Mouse (Mus musculus) cortical plate, adult 2 months (tissue): ENCODE data around the gene Olfr99. TPM values are rescaled to one million over a fixed set of nuclear protein-coding genes. Genes with fewer than 3 reads are reported as not detected.
"Not testable (repeated sequence)": the region's sequence is repeated elsewhere in the genome, so short reads cannot be mapped to it uniquely, and the experiment has no call there.

Experiments used
- H3K27ac ChIP-seq: fragments of 200-500 bp; 2 replicates; pipeline ENCODE4 v1.5.1; 2012; ENCODE audit warnings: low read length, control low read depth, inconsistent platforms; ENCODE audit not compliant: insufficient read depth
- H3K4me1 ChIP-seq: fragments of 200-500 bp; 2 replicates; pipeline ENCODE4 v1.6.1; 2011; ENCODE audit warnings: low read length; ENCODE audit not compliant: control insufficient read depth, insufficient read depth
- H3K4me3 ChIP-seq: fragments of 200-500 bp; 2 replicates; pipeline ENCODE4 v1.5.1; 2011; ENCODE audit warnings: mild to moderate bottlenecking, low read length, control low read depth; ENCODE audit not compliant: insufficient read depth
- CTCF ChIP-seq: fragments of 200-500 bp; IDR thresholded peaks from 2 replicates; pipeline ENCODE4 v1.5.1; 2011; ENCODE audit warnings: mild to moderate bottlenecking, control low read depth, low read length; ENCODE audit not compliant: insufficient read depth; ENCODE audit errors: extremely low read depth
- POLR2A ChIP-seq: fragments of 200-500 bp; IDR thresholded peaks from 2 replicates; pipeline ENCODE4 v1.6.1; 2011; ENCODE audit warnings: mild to moderate bottlenecking, low read length, control low read depth; ENCODE audit not compliant: insufficient read depth; ENCODE audit errors: extremely low read depth
- polyA plus RNA-seq: library from polyadenylated mRNA; depleted of rRNA; stranded (reverse); fragments of >200 nt; gene quantifications from 2 replicates; pipeline ENCODE4 v1.2.3, GENCODE M21; 2012; rRNA removed

The Olfr99 gene
- polyA plus RNA-seq, 1 experiment = not detected

DNA sequence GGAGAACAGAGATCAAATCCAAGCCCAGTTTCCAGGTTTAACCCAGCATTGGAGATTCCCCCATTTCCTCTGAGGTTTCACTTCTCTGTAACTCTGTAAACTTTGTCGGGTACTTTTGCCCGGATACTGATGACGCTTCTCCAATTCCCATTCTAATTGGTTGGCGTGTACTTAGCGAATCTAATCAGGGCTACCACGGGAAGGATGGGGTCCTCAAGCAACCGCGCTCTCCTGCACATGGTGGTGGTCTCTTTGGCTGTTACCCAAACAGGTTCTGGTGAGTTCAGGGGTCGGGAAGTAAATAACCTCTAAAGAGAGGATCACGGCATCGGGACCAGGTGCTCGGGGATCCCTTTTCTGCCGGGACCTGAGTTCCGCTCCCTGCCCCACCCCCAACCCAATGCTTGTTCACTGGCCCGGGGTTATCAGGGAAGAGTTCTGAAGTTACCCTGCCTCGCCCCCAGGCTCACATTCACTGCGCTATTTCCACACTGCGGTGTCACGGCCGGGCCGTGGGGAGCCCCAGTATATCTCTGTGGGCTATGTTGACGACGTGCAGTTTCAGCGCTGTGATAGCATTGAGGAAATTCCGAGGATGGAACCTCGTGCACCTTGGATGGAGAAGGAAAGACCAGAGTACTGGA is 13.1 kb downstream of the Olfr99 start, which contains the start of gene H2-M3:
H2-M3 (plus strand) TSS at position 163 of the 644 bp plus-strand sequence.
- Histone ChIP-seq H3K4me1 (no peaks in the 10 kb centered on the region), H3K4me3 (peak within 1 kb of the TSS; percentile 70), H3K27ac (no peak within 1 kb of the TSS)
- TF ChIP-seq CTCF (no peak), POLR2A (no peak)

DNA sequence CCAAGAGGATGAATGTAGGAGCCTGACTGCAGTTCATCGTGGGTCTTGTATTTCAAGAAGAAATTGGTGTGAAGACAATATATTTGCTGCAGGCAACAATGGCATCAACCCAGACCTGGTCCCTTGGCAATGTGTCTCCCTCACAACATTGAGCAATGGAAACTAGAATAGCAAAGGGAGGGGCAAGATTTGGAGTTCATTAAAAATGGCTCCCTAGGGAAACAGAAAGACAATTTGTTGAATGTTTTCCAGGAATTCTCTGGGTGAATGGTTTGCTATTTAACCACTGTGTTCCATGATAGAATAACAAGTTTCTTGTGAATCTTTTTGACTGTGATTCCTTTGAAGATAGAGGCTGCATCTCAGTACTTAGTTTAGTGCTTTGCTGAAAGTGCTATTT is 19.6 kb downstream of the Olfr99 start, which contains the start of gene Olfr98:
Olfr98 (minus strand) TSS at position 124 of the 400 bp plus-strand sequence.
- Histone ChIP-seq H3K27ac (no peak within 1 kb of the TSS), H3K4me1 (no peaks in the 10 kb centered on the region), H3K4me3 (no peak within 1 kb of the TSS)
- TF ChIP-seq POLR2A = no peak

DNA sequence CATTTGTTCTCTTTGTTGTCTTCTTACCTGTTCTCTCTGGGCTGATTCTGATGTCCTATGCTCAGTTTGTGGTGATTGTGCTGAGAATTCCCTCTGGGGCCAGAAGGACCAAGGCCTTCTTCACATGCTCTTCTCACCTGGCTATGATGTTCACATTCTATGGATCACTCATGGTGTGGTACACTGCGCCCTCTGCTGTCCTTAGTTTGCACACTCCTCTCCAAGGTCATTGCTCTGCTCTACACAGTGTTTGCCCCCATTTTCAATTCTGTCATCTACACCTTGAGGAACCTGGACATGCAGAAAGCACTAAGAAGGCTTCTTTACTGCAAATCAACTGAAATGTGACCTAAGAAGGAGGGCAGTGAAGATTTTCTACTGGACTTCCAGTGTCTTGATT is 32.7 kb downstream of the Olfr99 start:
- no peaks in the 10 kb centered on the region for H3K4me1 ChIP-seq
- no peak overlapping the region for H3K27ac ChIP-seq
- no peak for TF ChIP-seq POLR2A
- peak; percentile 43 for TF ChIP-seq CTCF
- H3K4me3 ChIP-seq = no peak overlapping the region

DNA sequence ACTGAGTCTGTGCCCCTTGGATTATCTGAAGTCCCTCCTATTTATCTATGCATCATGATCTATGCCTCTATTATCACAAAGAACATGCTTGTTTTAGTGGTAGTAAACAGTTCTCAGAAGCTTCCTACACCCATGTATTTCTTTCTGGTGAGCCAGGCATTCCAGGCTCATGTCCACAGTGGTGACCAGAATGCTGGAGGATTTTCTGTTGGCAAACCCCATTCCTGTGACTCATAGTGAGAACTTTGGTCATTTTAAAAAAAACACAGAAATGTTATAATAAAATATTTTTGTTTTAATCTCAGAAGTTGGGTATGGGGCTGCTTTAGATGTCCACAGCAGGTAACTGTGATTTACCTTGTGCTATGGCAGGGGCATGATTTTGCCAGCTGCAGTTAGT is 33.8 kb downstream of the Olfr99 start:
- no peaks in the 10 kb centered on the region for H3K4me1 ChIP-seq
- no peak overlapping the region for H3K27ac ChIP-seq
- TF ChIP-seq POLR2A (no peak), CTCF (no peak)
- H3K4me3 ChIP-seq = no peak overlapping the region

DNA sequence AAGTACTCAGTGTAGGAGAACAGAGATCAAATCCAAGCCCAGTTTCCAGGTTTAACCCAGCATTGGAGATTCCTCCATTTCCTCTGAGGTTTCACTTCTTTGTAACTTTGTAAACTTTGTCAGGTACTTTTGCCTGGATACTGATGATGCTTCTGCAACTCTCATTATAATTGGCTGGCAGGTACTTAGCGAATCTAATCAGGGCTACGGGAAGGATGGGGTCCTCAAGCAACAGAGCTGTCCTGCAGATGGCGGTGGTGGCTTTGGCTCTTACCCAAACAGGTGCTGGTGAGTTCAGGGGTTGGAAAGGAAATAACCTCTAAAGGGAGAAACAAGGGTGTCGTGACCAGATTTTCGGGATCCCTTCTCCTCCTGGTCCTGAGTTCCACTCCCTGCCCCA is 36.5 kb downstream of the Olfr99 start:
- no peak for TF ChIP-seq CTCF
- no peak for TF ChIP-seq POLR2A
- H3K4me3 ChIP-seq = no peak overlapping the region
- no peak overlapping the region for H3K27ac ChIP-seq
- no peaks in the 10 kb centered on the region for H3K4me1 ChIP-seq

DNA sequence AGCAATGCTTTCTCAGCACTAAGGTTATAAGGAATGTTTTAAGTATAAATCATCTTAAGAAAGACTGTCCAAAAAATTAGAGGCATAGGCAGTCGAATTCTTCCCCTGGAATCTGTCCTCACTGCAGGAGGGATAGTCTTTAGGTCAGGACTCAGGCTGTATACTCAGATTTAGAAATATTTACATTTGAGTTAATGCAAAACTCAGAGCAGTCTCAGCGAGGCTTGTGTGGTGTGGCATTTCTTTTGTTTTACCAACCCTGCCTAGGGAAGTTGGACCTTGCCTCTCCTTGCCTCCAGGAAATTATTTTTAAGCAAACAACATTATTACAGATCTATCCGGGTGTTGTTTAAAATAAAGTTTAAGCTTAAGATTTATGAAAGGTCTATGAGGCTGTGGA is 41.1 kb downstream of the Olfr99 start:
- Histone ChIP-seq H3K4me3 (no peak overlapping the region), H3K4me1 (no peaks in the 10 kb centered on the region), H3K27ac (no peak overlapping the region)
- TF ChIP-seq CTCF (no peak), POLR2A (no peak)

DNA sequence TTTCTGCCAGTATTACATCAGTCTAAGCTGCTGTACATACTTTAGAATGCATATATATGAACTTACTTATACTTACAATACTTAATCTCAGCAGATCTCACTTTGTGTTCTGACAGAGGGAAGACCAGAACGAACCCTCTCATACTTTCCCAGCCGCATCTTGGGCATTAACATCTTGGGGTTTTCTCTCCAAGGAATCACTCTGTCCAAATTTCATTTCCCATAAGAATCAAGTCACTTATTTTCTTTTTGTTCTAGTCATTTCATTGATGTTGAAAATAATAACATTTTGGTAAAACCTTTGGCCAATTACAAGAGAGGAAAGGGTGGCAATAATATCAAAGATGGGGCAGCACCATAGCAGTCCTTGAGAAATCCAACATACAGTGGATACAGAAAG is 46.0 kb downstream of the Olfr99 start, which contains the start of gene Olfr97:
Olfr97 (minus strand) TSS at position 101 of the 400 bp plus-strand sequence.
- H3K4me3 ChIP-seq, H3K4me1 ChIP-seq, H3K27ac ChIP-seq: not testable (repeated sequence)

Other genes with a start within 250 kb of the Olfr99 start
- gene Gabbr1, start 237.5 kb downstream of the Olfr99 start, polyA plus RNA-seq = 481 and 483 TPM in 2 replicates
- gene Olfr90, start 195.0 kb downstream of the Olfr99 start, polyA plus RNA-seq = not detected in 2 replicates
- gene Olfr91, start 185.2 kb downstream of the Olfr99 start, polyA plus RNA-seq = not detected in 2 replicates
- not detected in 2 replicates for gene Olfr92, start 163.4 kb downstream of the Olfr99 start, polyA plus RNA-seq
- gene Olfr93, start 122.0 kb downstream of the Olfr99 start, polyA plus RNA-seq = not detected in 2 replicates
- gene Ubd, start 89.6 kb downstream of the Olfr99 start, polyA plus RNA-seq = not detected in 2 replicates
- gene Olfr94, start 82.5 kb downstream of the Olfr99 start, polyA plus RNA-seq = not detected in 2 replicates
- 0.02 TPM in 1 of 2 replicates, not detected in the other for gene Olfr95, start 70.3 kb downstream of the Olfr99 start, polyA plus RNA-seq
- not detected in 2 replicates for gene Olfr96, start 63.3 kb downstream of the Olfr99 start, polyA plus RNA-seq
- not detected in 2 replicates for gene Olfr97, start 46.1 kb downstream of the Olfr99 start, polyA plus RNA-seq
- not detected in 2 replicates for gene Olfr98, start 19.7 kb downstream of the Olfr99 start, polyA plus RNA-seq
- gene H2-M3, start 13.2 kb downstream of the Olfr99 start, polyA plus RNA-seq = 2.6 and 3.3 TPM in 2 replicates
- gene Olfr101, start 20.9 kb upstream of the Olfr99 start, polyA plus RNA-seq = not detected in 2 replicates
- not detected in 2 replicates for gene Olfr102, start 33.6 kb upstream of the Olfr99 start, polyA plus RNA-seq
- gene Olfr103, start 56.2 kb upstream of the Olfr99 start, polyA plus RNA-seq = not detected in 2 replicates
- not detected in 2 replicates for gene Olfr104-ps, start 76.1 kb upstream of the Olfr99 start, polyA plus RNA-seq
- not detected in 2 replicates for gene Olfr105-ps, start 95.6 kb upstream of the Olfr99 start, polyA plus RNA-seq
- not detected in 2 replicates for gene Olfr106-ps, start 106.9 kb upstream of the Olfr99 start, polyA plus RNA-seq
- not detected in 2 replicates for gene Olfr107, start 115.8 kb upstream of the Olfr99 start, polyA plus RNA-seq
- not detected in 2 replicates for gene Olfr108, start 162.0 kb upstream of the Olfr99 start, polyA plus RNA-seq
- not detected in 2 replicates for gene Olfr109, start 175.5 kb upstream of the Olfr99 start, polyA plus RNA-seq
- gene H2-M2, start 200.1 kb upstream of the Olfr99 start, polyA plus RNA-seq = not detected in 2 replicates
- 0.15 and 0.19 TPM in 2 replicates for gene Olfr110, start 209.0 kb upstream of the Olfr99 start, polyA plus RNA-seq
- gene Olfr111, start 224.6 kb upstream of the Olfr99 start, polyA plus RNA-seq = 0.15 and 0.42 TPM in 2 replicates